Mouse (Mus musculus) 3T3-L1 (cell line): ENCODE data around the gene Usp13.

Experiments used
- DNase-seq: peaks from one replicate; pipeline ENCODE4 v3.0.0-alpha.2; 2015; ENCODE audit warnings: low read depth, low spot score

Gene Usp13

GRCm38 (mm10) chr3:32939802-32940501 lies 122.6 kb downstream of the Usp13 start:
- no peak for DNase-seq

- no peak for DNase-seq
Measured at GRCm38 (mm10) chr3:32947486-32947885, 130.1 kb downstream of the Usp13 start.

GRCm38 (mm10) chr3:32951382-32951781 lies 134.0 kb downstream of the Usp13 start:
- DNase-seq: no peak

GRCm38 (mm10) chr3:32961494-32961893 lies 144.1 kb downstream of the Usp13 start:
- no peak for DNase-seq

GRCm38 (mm10) chr3:32965528-32965927 lies 148.2 kb downstream of the Usp13 start:
- DNase-seq: peak; percentile 32

GRCm38 (mm10) chr3:32968671-32969425 lies 151.5 kb downstream of the Usp13 start:
- no peak for DNase-seq

GRCm38 (mm10) chr3:32970257-32970656 lies 152.9 kb downstream of the Usp13 start:
- no peak for DNase-seq

- no peak for DNase-seq
Measured at GRCm38 (mm10) chr3:32979238-32979637, 161.9 kb downstream of the Usp13 start.

GRCm38 (mm10) chr3:32979981-32980380 lies 162.6 kb downstream of the Usp13 start:
- DNase-seq: no peak

GRCm38 (mm10) chr3:32985141-32985540 lies 167.8 kb downstream of the Usp13 start:
- DNase-seq: no peak
